Mouse (Mus musculus) adrenal gland, postnatal 36 days (tissue): Measurements from ENCODE around the gene Pdcl2. TPM values are rescaled to one million over a fixed set of nuclear protein-coding genes. Genes with fewer than 3 reads are reported as not detected.

ENCODE experiments used
- DNase-seq, 2 experiments: peaks; one replicate each; pipeline ENCODE4 v3.0.0; 2021; ENCODE audit warnings: mixed read lengths in 1 of 2
- total RNA-seq, 2 experiments: library from RNA; stranded (reverse); gene quantifications; 2 replicates each; pipeline ENCODE4 v1.2.3; 2021

Pdcl2 gene
- total RNA-seq, 2 experiments from 2014 or later = not detected

DNA sequence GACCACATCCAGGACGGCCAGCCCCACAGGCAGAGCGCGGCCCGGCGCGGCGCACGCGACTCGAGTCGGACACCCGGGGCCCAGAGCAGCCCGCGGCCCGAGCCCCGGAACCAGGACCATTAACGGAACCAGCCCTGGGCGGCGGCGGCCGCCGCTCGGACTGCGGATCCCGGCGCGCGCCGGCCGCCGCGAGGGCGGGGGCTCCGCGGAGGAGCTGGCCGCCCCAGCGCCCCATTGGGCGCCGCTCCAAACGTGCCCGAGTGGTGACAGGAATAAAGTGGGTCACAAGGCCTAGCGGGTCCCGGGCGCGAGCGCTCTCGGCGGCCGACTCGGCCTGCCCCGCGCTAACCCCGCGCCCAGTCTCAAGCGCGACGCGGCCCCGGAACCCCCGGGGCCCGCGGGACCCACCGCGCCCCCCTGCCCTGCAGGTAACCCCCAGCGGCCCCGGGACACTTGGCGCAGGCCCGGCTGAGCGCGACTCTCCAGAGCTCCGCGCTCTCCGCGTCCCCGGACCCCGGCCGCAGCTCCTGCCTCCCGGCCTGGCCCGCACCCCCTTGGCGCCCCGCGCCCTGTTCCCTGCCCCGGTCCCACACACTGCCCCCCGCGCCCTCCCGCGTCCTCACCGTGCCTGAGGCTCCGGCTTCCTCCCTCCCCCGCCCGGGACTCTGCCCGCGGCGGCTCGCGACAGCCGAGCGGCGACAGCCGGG, 27.1 kb downstream of the Pdcl2 start:
- DNase-seq = peak; percentile 94 to 95

DNA sequence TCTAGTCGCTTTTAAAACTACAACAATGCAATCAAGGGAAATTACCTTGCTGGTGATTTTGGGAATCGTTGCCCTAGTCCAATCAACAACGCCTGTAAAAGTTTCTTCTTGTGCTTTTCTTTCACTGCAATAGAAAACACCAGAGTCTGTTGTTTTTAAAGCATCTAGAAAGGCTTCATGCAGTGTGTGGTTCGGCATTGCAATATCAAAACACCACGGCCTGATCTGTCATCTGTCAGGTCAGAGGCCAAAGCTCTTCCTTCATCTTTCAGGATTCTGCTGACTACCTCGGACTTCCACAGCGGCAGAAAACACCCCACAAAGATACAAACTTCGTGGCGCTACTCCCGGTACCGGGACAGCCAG, 27.6 kb downstream of the Pdcl2 start:
- no peak for DNase-seq

DNA sequence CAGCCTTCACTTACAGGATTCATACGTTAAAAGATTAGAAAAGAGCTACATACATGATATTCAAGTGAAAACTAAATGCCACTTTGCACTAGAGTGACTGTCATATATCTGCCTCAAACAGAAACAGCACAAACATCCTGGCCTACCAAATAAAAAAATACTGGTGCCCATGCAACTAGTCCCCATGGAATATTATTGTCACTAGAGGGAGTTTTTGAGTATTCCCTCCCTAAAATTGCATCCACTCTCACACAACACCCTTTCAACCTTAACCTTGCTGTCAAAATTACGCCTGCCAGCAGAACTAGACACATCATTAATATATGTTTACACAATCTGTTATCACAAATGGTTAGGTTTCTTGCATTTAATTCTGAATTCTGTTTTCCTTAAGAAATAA, 28.9 kb downstream of the Pdcl2 start:
- DNase-seq = no peak

DNA sequence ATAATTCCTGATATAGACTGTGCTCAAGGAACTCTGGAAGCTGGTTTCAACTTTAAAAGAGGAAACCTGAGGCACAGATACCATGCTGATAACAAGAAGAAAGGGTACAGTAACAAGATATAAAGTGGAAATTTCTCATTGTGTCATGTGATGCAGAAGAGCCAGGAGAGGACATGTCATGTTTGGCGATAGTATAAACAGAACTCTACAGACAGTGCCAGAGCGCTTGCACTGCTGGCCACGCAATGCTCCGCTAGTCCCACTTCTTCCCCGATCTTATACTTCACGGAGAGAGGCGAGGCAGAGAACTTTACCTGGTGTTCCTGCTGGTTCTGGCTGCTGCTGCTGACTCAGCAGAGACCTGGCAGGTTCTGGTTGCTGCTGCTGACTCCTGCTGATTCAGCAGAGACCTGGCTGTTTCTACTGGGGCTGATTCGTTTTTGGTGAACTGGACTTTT, 41.7 kb downstream of the Pdcl2 start:
- DNase-seq = peak in 1 of 2 experiments; percentile 29

DNA sequence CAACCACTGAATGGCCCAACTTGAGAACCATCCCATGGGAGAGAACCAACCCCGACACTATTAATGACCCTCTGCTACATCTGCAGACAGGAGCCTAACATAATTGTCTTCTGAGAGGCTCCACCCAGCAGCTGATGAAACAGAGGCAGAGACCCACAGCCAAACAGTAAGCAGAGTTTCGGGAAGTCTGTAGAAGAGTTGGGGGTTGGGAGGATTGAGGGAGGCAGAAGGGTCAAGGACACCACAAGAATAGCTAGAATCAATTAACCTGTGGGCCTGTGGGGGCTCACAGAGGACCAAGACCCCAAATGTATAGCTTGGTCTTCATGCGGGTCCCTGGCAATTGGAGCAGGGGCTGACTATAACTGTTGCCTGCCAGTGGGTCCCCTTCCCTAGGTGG, 42.7 kb downstream of the Pdcl2 start:
- no peak for DNase-seq

DNA sequence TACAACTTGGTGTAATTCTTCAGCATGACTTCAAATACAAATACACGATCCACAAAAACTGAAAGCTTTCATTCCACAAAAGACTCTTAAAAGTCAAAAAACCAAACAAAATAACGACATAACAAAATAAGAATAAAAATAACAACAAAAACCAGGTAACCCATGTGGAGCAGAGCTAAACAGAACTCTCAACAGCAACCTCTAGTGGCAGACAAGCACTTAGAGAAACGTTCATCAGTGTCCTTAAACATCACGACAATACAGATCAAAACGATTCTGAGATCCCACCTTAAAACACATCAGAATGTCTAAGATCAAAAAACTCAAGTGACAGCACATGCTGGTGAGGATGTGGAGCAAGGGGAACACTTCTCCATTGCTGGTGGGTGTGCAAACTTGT, 43.9 kb downstream of the Pdcl2 start:
- DNase-seq = no peak

DNA sequence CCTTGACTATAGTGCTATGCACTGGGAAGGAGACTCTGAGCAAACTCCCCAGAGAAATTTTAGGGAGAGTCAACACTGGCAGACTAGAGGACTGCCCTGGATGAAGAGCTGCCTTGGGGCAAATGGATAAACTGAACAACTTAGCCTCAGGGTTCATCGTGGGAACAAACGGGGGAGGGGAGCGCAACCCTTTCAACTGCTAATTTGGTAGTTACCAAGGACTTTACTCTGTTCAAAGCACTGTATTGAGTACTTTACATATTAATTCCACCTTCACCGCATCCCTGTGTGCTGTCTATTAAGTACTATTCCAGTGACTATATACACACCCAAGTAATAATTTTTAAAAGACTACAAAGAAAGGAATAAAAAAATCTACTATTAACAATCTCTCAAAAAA, 45.3 kb downstream of the Pdcl2 start:
- DNase-seq = no peak

DNA sequence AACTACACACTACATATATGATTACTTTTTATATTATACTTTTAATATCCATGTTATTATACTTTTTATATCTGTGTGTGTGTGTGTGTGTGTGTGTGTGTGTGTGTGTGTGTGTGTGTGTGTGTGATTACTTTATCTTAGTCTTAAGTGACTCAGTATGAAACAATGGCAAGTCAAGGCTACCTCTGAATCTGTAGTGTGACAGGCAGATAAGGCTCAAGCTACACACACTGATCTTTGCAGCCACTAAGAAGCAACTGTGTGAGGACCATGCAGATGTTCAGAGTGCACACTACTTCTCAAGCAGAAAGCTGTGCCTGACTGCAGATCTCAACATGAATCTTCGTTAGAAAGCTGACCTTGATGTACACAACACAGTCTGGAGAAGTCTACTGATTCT, 47.1 kb downstream of the Pdcl2 start:
- DNase-seq = peak in 1 of 2 experiments; percentile 19

DNA sequence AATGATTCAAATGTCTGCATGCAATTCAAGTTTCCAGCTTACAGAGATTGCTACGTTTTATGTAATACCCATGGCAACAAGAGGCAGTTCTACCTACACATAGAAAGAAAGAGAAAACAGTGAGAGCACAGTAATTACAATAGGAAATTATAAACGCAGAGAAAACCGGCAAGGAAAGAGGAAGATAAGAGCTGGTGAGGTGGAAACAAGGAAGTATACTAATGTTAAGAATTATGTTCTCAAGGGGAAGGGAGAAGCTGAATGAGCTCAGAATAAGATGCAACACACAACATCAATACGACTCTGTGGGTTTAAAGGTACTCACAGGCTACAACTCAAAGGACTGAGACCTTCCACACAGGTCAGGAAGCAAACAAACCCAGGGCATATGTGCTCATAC, 56.0 kb downstream of the Pdcl2 start:
- DNase-seq = no peak

Other genes starting within 250 kb of the Pdcl2 start
- 10 to 100 TPM; 23.6 to 33.3 TPM for gene Srd5a3, start 190.9 kb downstream of the Pdcl2 start, total RNA-seq
- gene Tmem165, start 147.3 kb downstream of the Pdcl2 start, total RNA-seq = 10 to 100 TPM; 41.6 to 46.2 TPM
- 10 to 100 TPM; 39.8 to 54.8 TPM for gene Clock, start 26.4 kb downstream of the Pdcl2 start, total RNA-seq
- gene Nmu, start 32.6 kb upstream of the Pdcl2 start, total RNA-seq = not detected
- not detected for gene Gm7271, start 152.9 kb upstream of the Pdcl2 start, total RNA-seq
- 10 to 100 TPM; 46.5 to 58.1 TPM for gene Exoc1, start 198.2 kb upstream of the Pdcl2 start, total RNA-seq